Mouse (Mus musculus) thymus, adult 2 months (tissue): ENCODE data around the gene Strap. TPM values are rescaled to one million over a fixed set of nuclear protein-coding genes. Genes with fewer than 3 reads are reported as not detected.

Experiments
- DNase-seq: peaks from one replicate; pipeline ENCODE4 v3.0.0; 2021
- H3K27ac ChIP-seq: fragments of 200-500 bp; 2 replicates; pipeline ENCODE4 v1.5.1; 2012; ENCODE audit warnings: low read length, control low read depth; ENCODE audit not compliant: control insufficient read depth, insufficient read depth
- H3K27me3 ChIP-seq: fragments of 200-500 bp; 2 replicates; pipeline ENCODE4 v1.6.1; 2012; ENCODE audit warnings: mild to moderate bottlenecking, low read length, moderate library complexity, mixed read lengths; ENCODE audit not compliant: control insufficient read depth, insufficient read depth
- H3K36me3 ChIP-seq: fragments of 200-500 bp; 2 replicates; pipeline ENCODE4 v1.6.1; 2012; ENCODE audit warnings: mild to moderate bottlenecking, low read length, moderate library complexity; ENCODE audit not compliant: control insufficient read depth, insufficient read depth
- H3K4me1 ChIP-seq: fragments of 200-500 bp; replicated peaks from 2 replicates; pipeline ENCODE4 v1.6.1; 2012; ENCODE audit warnings: low read length; ENCODE audit not compliant: control insufficient read depth, insufficient read depth
- H3K4me3 ChIP-seq: fragments of 200-500 bp; 2 replicates; pipeline ENCODE4 v1.5.1; 2012; ENCODE audit warnings: mild to moderate bottlenecking, low read length, control low read depth, moderate library complexity; ENCODE audit not compliant: control insufficient read depth, insufficient read depth
- CTCF ChIP-seq: fragments of 200-500 bp; IDR thresholded peaks from 2 replicates; pipeline ENCODE4 v1.5.1; 2012; ENCODE audit warnings: mild to moderate bottlenecking, control low read depth, low read length, moderate library complexity, borderline replicate concordance; ENCODE audit not compliant: control insufficient read depth, poor library complexity, insufficient read depth; ENCODE audit errors: extremely low read depth
- POLR2A ChIP-seq: fragments of 200-500 bp; IDR thresholded peaks from 2 replicates; pipeline ENCODE4 v1.6.1; 2012; ENCODE audit warnings: mild to moderate bottlenecking, low read length, control low read depth, moderate library complexity; ENCODE audit not compliant: control insufficient read depth, poor library complexity, insufficient read depth; ENCODE audit errors: extremely low read depth
- WGBS: fragments of 180-500 bp; shearing (Covaris S2); methylation state at CpG from one replicate; pipeline ENCODE4 v1.1.7; 2018; 5-methylcytosine and 5-hydroxymethylcytosine counted together
- polyA plus RNA-seq: library from polyadenylated mRNA; depleted of rRNA; stranded (reverse); fragments of >200 nt; gene quantifications from 2 replicates; pipeline ENCODE4 v1.2.3, GENCODE M21; 2012

Strap gene
- polyA plus RNA-seq, 1 experiment: 39.9 TPM

DNA sequence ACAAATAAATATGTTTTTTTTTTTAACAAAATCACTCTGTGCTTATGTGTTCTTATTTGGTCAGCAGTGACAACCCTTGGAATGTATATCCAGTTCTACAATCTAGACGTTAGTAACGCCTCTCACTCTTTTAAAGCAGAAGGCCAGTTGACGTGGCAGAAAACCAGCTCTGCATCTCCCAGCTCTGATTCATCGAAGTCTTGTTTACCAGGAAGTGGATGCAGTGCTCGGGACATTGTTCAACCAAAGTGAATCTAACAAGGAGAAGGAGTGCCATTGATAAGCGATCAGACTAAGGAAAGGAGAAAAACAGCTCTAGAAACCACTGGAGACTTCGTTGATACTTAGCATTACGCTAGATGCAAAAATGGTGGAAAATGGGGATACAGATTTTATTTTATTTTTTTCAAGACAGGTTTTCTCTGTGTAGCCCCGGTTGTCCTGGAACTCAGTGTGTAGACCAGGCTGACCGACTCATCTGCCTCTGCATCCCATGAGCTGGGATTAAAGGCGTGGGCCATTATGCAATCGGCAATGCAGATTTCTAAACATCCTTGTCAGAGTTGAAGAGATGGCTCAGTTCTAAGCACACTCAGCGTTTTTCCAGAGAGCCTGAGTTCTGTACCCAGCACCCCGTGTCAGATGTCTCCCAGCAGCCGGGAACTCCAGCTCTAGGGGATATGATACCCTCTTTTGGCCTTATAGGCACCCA is 12.5 kb upstream of the Strap start:
- no peak overlapping the region for H3K27ac ChIP-seq
- DNase-seq: no peak
- no peaks in the 10 kb centered on the region for H3K36me3 ChIP-seq
- 89% methylated on average over 15 of the region's 15 CpGs for WGBS
- no peak overlapping the region for H3K4me3 ChIP-seq
- TF ChIP-seq POLR2A (no peak), CTCF (no peak)
- no peaks in the 10 kb centered on the region for H3K4me1 ChIP-seq
- H3K27me3 ChIP-seq: no peaks in the 10 kb centered on the region

DNA sequence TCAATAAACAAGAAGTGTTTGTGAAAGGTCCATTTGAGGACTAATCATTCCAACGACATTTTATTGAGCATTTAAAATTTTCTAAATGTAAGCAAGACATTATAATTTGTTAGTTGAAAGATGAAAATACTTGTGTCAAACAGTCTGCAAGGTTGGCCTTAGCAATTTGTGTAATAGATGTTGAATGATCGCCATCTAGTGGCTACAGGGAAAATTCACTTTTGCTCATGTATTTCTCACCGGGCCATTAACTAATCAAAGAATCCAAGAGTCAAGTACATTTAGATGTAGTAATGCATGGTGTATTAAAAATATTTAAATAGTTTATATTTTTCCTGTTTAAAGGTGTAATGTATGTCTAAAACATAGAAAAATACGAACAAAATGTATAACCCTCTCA is 11.0 kb upstream of the Strap start:
- WGBS: 8% methylated on average over 4 of the region's 4 CpGs
- H3K4me1 ChIP-seq: no peaks in the 10 kb centered on the region
- no peaks in the 10 kb centered on the region for H3K27me3 ChIP-seq
- H3K4me3 ChIP-seq: no peak overlapping the region
- TF ChIP-seq CTCF: no peak
- TF ChIP-seq POLR2A: no peak
- H3K27ac ChIP-seq: no peak overlapping the region
- no peak for DNase-seq
- H3K36me3 ChIP-seq: no peaks in the 10 kb centered on the region

GRCm38 (mm10) chr6:137734460-137734845 is 425 bp upstream of the Strap start:
- Histone ChIP-seq H3K36me3 (peaks cover 3% of the 10 kb centered on the region), H3K27me3 (no peaks in the 10 kb centered on the region), H3K27ac (no peak overlapping the region), H3K4me3 (peak overlapping the region; percentile 81), H3K4me1 (peaks cover 9% of the 10 kb centered on the region)
- WGBS: 8% methylated on average over 7 of the region's 7 CpGs
- no peak for TF ChIP-seq CTCF
- TF ChIP-seq POLR2A: no peak
- no peak for DNase-seq

DNA sequence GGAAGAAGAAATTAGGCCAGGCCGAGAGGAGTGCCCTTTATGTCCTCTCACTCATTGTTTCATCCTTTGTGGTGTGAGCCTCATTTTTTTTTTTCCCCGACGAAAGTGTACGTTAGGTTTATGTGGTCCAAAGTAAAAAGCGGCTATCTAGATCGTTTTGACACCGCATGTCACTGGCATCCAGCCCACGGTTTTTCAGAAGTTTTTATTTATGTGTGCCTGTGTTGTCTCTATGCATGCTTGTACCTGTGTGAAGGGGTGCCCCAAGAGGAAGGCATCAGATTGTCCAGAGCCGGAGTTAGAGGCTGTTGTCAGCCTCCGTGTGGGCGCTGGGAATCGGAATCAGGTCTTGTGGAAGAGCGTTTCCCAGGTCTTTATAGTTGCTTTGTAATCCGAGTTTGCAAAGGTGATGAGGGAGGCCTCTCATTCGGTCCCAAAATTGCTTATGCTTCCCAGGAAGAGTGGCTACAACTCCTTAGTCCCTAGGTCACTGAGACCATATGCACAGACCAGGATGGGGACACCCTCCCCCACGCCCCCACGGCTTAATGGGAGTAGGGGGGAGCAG is 877 bp downstream of the Strap start:
- 14% methylated on average over 17 of the region's 17 CpGs for WGBS
- H3K27me3 ChIP-seq: no peaks in the 10 kb centered on the region

GRCm38 (mm10) chr6:137740972-137741371 is 6.1 kb downstream of the Strap start:
- no peak for TF ChIP-seq CTCF
- no peak for TF ChIP-seq POLR2A
- 97% methylated on average over 2 of the region's 2 CpGs for WGBS
- Histone ChIP-seq H3K4me3 (no peak overlapping the region), H3K27ac (no peak overlapping the region), H3K27me3 (no peaks in the 10 kb centered on the region), H3K4me1 (peaks cover 6% of the 10 kb centered on the region), H3K36me3 (peaks cover 64% of the 10 kb centered on the region)
- DNase-seq: no peak

More for the DNA sequence above, 877 bp downstream of the Strap start:
- Histone ChIP-seq H3K36me3 (peaks cover 14% of the 10 kb centered on the region), H3K27ac (no peak overlapping the region), H3K4me1 (peaks cover 9% of the 10 kb centered on the region), H3K4me3 (peak overlapping the region; percentile 81)
- DNase-seq: no peak
- no peak for TF ChIP-seq CTCF
- TF ChIP-seq POLR2A: no peak

DNA sequence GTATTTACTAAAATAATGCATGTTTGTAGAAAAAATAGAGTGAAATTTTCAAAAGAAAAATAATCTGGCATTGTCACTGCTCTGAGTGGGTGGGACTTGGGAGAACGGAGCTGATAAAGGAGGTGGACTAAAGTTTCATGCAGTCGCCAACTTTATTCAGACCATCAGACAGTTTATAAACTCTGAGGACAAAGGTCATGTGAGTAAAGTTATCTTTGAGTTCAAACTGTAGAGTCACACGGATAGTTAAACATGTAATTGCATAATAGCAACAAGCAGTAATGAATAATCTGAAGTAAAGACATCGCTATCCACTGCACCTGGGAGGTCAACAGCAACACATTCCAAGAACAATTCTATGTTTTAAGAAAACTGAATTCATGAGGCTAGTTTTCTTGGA is 9.8 kb downstream of the Strap start:
- H3K36me3 ChIP-seq: peaks cover 79% of the 10 kb centered on the region
- no peaks in the 10 kb centered on the region for H3K4me1 ChIP-seq
- no peak overlapping the region for H3K4me3 ChIP-seq
- H3K27ac ChIP-seq: no peak overlapping the region
- H3K27me3 ChIP-seq: no peaks in the 10 kb centered on the region
- no peak for DNase-seq
- TF ChIP-seq POLR2A: no peak
- no peak for TF ChIP-seq CTCF
- WGBS: 96% methylated on average over 4 of the region's 4 CpGs
